Mouse (Mus musculus) megakaryocyte, embryonic 14.5 days (primary cell): ENCODE data around the gene 4930524N10Rik.

Experiments
- FLI1 ChIP-seq: IDR thresholded peaks from 2 replicates; pipeline ENCODE4 v1.6.1; 2012; ENCODE audit warnings: low read length, inconsistent platforms, mixed read lengths
- GATA1 ChIP-seq: IDR thresholded peaks from 3 replicates; pipeline ENCODE4 v1.6.1; 2012; ENCODE audit warnings: mixed read lengths, low read length, inconsistent platforms, borderline replicate concordance

DNA sequence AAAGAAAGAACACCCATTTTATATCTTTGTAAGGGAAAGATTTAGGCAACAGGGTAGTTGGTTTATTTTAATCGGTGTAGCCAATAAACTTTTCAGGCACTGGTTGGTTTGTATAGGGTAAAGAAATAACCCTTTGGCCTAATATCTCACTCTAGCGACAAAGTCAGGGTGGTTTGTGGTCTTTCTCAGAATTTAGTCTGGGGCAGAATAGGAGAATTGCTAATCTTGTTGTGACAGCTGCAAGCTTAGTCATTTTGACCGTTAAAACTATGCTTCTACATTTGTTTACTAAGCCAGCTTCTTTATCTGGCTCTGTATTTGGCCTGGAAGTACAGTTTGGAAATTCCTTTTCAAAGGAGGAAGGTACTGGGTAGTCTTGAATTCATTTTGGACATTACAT, 6.8 kb upstream of the 4930524N10Rik start:
- no peak for TF ChIP-seq GATA1
- no peak for TF ChIP-seq FLI1
